Mouse (Mus musculus): ENCODE measurements around the gene BC067074.

Gene BC067074

DNA sequence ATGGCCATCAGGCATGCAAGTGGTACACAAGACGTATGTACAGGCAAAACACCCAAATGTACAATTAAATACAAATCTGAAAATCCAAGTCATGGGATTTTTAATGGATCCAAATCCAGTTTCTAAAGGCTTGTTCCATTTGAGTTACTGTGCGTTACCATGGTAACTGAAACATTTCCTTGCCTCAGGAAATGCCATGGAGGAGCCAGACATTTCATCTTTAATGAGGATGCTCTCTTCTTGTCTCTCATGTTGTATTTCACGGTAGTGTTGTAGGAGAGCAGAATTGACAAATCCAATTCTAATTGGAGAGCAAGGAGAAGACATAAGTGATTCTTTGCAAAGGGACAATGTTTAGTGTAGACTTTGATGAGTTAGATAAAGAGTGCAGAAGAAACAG is 31.3 kb downstream of the BC067074 start:
- DNase-seq: no peak

DNA sequence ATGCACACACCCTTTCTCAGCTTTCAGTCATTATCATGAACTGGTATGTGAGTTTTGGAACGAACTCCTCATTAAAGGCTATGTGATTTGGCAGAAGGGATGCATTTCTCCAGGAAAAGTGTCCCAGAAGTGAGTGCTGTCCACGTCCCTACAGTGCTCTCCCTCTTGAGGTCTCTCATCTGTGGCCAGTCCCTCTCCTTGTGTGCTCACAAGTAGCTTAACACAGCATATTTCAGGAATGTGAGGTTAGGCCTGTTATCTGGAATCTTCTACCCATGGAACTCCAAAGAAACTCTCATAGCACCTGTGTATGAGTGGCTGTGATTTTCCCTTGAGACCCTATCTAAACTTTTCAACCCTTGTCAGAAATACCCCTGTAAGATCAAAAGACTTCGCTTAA is 32.7 kb downstream of the BC067074 start:
- no peak for DNase-seq

DNA sequence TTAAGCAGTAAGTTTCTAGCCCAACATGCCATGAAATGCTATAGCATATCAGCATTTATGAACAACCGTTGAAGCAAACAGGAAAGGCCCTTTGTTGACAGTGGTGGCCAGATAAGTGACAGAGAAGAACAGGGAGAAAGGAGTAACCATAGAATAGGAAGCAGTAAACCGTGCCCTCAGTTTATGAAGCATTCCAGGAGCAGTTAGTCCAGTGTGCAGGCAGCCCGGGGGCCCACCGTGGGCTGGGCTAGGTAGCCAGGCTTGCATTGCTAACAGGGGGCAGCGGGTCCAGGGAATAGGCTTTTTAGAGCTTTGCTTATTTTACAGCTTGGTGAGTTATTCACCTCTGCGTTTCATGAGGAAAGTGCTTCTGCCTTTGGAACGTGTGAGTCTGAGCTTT is 39.3 kb downstream of the BC067074 start:
- DNase-seq: no peak

DNA sequence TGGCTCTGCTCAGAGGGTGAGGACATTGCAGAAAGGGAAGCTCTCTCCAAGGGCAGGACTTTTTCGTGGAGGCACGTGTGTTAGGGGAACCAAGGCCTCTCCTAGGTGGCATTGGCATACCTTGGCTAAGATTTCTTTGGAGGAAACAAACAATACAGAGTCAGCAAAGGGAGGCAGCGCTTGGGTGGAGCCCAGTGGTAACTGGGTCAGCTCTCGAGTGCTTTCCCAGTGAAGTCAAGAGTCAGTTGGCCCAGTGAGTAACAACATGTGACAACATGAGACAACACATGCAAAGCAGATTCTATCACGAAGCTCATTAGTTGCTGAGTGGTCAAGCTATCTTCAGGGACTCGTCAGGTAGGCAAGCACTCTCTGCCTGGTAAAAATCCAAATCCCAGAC is 40.4 kb downstream of the BC067074 start:
- no peak for DNase-seq

DNA sequence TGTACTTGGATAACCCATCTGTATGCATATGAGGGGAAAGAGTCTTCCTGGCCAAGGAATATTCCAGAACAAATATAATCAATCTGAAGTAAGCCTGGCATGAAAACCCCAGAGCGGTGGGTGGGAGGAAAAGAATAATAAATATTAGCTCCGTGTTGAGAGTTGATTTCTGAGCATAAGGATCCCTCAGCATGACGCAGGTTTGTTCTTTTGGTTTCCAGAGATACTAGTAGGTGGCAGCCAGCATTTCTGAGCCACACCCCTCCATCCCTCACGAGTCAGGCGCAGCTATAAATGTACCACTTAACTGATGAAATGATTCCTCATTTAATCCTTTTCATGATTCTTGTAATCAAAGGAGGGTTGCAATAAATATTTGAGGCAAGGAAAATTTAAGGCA is 41.0 kb downstream of the BC067074 start:
- DNase-seq: no peak

DNA sequence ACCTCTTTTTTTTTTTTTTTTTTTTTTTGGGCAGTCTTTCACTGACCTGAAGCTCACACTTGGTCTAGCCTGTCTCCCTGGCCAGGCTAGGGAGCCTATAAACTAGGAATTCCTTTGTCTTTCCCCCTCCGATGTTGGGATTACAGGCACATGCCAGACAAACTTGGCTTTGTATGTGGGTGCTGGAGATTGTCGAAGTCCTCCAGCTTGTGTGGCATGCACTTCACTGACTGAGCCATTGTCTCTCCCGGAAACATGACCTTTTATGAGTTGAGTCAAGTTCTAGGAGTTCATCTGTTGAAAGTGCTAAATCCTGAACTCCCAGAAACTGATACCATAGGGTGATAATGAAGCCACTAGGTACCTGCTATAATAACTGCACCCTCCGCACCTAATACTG is 41.8 kb downstream of the BC067074 start:
- DNase-seq: no peak

DNA sequence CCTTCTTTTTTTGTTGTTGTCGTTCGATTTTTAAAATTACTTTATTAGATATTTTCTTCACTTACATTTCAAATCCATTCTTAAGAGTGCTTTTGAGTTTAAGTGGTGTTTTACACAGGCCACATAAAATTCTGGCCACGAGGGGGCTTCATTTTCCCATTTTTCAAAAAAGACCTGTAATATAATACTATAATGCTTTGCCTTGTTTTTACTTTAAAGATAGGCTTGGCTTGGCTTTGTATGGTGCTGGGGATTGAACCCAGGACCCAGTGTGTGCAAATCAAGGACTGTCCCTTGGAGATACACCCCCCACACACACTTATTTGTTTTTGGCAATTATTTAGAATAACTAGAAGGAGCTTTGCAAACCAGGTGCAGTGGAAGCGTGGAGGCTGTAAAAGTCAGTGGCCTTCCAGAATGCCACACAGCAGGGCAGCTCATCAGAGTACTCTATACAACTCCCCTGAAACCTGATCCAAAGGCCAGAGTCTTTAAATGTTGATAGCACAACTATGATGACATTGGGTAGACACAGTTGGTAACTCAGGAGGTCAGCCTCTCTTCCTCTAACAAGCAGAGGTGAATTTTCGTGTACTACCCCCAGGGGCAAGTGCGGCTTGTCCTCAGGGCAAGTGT is 44.4 kb downstream of the BC067074 start:
- peak; percentile 20 to 37 for DNase-seq

DNA sequence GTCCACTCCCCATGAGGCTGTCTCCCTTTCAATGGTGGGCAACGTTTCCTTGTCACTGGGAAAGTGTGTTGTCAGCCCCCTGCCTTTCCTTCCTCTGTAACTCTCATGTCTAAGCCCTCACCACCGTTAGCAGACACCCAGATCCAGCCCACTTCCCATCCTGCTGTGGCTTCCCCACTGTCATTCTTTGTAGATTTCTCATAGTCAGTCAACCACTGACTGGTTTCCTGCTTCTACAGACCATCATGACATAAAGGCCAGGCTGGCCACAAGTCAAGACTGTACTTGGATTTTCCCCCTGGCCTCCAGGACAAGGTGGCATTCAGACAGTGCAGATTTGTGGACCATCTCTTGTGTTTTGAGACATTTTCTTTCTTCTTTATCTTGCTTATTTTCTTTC is 47.7 kb downstream of the BC067074 start:
- no peak for DNase-seq

DNA sequence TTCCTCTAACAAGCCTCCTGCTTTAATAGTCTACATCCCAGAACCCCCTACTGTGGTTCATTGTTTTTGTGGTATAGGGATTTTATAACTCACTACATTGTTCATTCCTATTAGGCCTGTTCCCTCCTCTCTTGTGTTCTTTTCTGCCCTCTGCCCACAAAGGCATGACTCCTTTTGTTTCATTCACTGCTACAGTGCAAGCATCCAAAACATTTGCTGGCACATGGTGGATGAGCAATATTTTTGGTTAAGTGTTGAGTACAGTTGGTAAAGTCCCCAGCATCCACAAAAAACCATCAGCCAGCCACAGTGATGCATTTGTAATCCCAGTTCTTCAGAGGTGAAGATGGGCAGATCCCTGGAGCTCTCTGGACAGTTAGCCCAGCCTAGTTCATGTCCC is 48.2 kb downstream of the BC067074 start:
- no peak for DNase-seq

DNA sequence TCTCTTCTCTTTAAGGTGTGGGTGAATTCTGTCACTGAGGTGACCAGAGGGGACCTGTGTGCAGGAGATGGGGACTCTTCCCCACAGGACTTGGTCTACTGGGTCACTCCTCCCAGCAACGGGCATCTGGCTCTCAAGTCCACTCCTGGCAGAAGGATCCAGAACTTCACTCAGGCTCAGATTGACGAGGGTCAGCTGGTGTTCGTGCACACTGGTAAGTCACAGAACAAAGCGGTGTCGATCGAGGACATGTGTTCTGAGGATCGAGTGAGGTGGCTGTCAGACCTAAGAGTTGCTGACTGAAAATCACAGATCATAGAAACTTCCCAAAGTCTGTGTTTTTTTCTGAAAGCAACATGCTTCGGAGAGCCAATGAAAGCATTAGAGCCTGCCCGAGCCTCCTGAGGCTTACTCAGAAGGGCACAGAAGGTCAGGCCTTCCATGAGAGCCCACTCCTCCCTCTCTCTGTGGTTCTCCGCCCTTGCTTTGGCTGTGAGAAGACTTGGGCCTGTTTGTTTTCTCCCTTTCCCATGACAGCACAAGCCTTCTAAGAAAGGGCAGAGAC is 49.5 kb downstream of the BC067074 start:
- no peak for DNase-seq

DNA sequence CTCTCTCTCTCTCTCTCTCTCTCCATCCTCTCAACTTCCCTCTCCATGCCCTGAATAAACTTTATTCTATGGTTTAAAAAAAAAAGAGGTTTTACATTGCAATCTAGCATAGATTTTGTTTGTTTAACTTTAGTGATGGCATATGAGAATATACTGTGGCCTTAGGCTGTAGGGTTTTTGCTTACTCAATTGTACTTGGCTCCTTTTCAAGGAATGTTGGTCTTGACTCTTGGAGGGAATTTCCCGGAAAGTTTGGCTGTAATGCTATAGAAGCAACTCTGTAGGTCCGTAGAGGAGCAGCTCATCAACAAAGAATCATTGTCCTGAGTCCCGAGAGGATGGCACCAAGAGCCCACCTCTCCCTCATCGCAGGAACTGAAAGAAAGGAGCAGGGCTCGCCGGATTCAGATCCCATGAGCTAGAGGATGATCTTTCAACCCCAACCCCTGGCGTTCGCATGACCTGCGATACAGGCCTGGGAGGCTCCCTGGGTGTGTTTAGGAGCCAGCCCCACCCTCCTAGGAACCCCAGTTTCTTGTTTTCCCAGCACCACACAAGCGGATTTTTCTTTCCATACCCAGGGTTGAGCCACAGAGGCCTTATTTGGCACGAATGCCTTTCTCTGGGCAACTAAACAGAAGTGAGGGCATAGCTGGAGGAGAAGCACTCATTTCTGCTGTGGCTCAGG is 57.9 kb downstream of the BC067074 start:
- no peak for DNase-seq

DNA sequence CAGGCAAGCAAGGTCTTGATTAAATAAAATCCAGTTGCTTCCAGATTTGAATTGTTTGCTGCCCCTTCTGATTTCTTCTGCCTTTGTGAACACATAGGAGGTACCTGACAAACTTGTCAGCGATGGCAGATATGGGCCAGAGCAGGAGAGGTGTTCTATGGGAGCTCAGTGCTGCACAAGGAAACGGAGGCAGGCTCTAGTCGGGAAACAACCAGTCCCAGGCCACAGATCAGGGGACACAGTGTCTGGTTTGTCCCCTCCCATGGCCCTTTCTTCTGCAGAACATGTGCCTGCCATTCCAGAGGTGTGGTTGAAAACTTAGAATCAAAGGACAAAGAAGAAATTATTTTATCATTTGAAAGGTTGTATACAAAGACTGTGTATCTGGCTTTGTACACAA is 60.6 kb downstream of the BC067074 start:
- no peak for DNase-seq

DNA sequence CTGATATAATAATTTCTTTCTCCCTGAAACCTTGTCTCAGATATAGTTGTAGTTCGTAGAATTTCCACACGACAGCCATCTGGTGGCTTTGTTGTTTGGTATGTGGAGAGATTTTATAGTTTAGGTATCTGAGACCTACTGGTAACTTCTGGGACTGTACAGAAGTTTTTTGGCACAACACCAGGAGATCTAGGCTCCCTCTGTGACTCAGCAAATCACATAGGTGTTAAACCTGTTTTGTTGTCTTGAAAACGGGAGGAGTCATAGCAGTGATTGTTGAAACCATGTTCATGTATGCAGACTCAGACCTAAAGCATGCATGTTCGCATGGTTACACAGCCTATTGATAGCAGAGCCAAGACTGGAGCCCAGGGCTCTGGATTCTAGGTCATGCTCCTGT is 61.0 kb downstream of the BC067074 start:
- no peak for DNase-seq

DNA sequence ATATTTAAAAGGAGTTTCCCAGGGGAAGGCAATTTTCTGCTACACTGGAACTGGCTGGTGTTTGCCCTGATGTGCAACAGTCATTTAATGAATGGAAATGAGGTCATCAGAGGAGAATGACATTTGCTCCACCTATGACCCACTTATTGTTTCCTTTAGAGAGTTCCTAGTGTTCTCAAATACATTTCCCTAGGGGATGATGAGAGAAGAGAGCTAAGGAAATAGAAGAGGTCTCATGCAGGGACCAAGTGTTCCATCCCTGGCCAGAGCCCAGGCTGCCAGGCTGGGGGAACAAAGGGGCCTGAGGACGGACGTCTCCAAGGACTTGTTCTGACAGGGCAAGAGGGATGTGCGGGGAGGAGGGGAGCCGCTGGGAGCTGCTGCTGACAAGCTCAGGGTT is 62.1 kb downstream of the BC067074 start:
- no peak for DNase-seq

DNA sequence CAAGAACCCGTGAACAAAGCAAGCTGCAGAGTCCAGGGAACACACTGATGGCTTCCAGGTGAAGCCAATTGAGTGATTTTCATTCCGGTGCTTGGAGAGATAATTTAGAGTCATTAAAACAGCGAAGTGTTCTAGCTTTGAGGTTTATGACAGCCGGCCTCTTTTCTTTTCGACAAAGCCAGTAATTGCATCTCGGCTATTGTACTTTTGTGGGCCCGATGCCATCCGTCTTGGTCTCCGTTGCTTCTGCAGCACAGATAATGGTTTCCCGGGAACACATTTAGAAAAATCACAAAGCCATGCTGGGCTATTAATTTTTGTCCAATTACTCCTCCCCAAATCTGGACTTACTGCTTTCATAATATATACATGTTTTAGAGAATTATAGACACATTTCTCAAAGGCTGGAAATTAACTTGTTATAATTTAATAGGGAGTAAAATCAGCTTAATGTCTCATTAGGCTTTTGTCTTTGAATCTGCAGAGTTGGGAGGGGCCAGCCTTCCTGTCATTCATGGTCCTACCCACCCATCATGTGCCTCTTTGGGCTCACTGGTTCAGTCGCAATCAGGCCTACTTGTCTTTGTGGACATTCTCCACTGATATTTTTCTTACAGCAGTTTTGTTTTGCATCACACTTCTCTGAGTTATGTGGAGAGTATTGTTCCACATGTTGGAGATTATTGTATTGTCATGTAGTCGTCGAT is 64.6 kb downstream of the BC067074 start:
- DNase-seq: no peak

DNA sequence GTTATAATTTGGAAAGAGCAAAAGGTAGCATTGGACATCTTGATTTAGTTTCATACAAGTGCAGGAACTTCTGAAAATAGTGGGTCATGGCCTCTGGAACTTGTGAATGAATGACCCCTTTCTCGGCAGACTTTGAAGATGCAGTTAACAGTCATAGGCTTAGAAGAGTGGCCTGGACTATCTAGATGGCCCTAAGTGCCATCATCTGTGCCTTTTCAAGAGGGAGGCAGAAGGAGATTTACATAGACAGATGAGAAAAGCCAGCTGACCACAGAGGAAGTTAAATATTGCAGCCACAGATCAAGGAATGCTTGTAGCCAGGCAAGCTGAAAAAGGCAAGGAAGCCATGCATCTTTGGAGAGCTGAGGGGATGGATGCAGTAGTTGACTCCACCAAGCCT is 66.7 kb downstream of the BC067074 start:
- no peak for DNase-seq

DNA sequence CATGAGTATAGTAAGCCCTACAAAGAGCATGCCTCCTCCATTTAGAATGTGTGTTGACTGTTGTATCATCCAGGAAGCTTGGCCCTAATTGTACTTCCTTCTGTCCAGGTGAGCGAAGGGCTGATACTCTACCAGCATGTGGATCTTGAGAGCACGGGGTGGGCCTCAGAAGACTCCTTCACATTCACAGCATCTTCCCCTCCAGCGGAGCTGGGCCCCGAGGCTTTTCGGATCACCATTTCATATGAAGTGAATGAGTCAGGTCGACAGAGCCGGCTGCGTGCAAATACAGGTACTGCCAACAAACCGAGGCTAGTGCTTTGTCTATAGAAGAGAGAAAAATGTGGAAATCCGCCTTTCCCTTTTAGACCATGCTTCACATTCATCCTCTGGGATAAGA is 73.0 kb downstream of the BC067074 start:
- DNase-seq: no peak

DNA sequence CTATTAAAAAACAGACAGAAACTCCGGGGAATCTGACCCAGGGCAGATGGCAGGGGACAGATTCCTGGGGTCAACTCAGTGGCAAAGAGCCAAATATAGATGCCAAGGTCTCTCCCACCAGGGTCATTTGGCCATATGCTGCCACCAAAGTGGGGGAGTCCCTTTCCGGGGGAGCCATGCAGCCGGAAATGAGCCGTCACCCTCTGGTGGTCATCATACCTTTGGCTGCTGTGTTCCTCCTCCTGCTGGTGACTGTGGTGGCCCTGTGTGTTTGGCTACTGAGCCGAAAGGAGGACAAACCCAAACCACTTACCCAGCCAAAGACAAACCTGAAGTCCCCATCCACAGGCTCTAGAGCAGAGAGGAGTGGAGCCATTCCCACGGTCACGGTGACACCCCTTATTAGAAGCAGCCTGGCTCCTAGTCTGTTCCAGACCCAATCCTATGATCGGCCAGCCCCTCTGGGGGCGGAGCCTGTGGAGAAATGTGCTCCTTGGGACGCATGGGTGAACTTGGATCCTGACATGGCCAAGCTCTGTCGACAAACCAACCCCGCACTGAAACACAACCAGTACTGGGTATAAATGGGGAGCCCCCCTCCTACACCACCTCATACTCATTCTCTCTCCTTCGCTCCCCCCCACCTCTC is 76.1 kb downstream of the BC067074 start:
- no peak for DNase-seq

DNA sequence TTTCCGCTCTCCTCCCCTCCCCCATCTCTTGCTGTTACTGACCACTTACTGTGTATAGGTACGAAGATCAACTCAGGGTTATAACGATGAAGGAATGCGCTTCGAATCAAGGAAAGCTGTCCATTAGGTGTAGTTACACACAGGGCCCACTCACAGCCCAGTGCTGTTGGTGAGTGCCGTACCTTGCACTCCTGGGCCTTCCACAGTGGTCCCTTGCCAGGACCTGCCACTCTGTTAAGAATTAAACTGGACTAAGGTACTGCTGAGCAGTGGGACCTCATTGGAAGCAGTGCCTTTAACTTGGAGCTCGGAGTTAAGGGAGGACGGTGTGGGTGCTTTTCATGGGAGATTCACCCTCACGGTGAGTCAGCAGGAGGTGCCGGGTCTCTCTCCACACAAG is 76.7 kb downstream of the BC067074 start:
- DNase-seq: no peak

DNA sequence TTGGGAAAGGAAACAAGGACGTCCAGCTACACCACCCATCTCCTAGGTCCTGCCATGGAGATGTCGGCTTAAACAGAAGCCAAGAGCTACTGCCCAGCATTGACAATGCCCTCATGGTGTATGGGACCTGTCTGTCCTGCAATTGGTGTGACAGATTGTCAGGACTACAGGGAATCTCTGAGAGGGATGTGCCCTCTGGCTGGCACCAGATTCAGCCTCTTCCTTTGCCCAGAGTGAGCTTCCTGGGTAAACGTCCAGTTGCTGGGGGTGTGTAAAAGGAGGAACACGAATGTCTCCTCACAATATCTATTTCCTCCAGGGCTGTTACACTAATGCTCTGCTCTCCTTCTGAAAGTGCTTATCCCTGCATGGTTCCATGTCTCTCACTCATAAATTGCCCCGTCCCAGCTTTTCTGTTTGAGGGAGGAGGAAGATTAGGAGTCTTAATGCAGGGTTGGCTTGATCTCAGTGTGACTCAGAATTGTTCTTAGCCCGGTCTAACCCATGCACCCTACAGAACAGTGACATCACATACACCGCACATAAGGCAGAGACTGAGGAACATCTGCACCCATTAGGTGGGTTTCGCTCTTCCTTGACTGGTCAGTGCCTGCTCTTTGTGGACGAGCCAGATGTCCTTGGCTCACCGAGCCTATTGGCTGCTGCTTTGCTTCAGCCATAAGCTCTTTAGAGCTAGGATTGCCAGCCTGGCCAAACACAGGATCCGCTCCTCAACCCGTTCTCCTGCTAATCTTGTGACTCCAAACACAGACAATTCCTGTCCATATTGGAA is 80.5 kb downstream of the BC067074 start:
- DNase-seq: no peak

DNA sequence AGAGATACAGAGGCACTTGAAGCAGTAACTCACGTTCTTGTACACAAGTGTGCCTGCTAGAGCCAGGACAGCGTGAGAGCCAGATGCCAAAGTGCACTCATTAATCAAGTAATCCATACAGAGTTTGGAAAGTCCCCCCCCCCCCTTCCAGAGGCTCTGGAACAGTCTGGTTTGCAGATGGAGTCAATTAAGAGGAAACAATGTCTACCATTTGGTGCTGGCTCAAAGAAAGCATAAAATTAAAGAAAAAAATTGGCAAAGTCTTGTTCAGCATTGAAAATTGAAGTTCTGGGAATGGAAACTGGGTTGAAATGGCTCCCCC is 81.1 kb downstream of the BC067074 start:
- no peak for DNase-seq

DNA sequence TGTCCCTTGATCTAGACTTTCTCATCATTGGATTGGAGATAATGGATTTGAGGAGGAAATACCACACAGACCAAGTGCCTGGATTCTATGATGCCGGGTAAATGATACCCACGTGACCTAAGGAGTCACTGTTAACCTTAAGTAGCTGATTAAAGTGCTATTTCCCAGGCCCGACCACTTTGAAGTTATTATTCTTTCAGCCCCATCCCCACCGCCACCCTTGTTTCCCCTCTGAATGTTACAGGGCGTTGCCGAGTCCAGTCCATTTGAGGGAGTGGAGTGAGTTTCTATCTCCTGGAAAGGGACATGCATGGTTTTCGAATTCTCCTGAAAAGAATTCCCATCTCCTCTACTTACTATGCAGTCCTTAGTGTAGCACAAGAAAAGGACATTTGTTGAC is 84.7 kb downstream of the BC067074 start:
- no peak for DNase-seq

DNA sequence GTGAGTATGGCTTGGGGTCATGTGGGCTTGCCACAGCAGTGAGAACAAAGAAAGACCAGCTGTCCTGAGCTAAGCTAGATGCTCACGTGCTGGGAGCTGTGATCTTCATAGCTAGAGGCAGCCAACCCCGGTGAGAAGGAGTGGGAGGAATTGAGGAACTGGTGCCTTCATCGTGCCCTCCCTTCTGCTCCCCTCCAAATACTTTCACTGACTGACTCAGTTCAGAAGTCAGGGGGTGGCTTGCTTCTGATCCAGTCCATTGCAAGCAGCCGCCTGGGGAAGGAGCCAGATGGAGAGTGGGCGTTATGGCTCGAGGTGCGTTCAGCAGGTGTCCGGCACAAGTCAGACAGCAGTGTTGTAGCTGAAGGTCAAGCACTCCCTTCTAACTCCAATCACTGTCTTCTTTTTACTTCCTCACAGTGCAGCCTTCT is 86.0 kb downstream of the BC067074 start:
- DNase-seq: no peak
